Mouse (Mus musculus) midbrain, embryonic 14.5 days (tissue): ENCODE data around the gene E2f2. TPM values are rescaled to one million over a fixed set of nuclear protein-coding genes. Genes with fewer than 3 reads are reported as not detected.

Experiments used
- ATAC-seq: fragments of 200-750 bp; cut with Nextera tagmentation; 2 replicates; pipeline ENCODE4 v1.8.0; 2017; ENCODE audit warnings: moderate number of reproducible peaks, moderate library complexity; ENCODE audit not compliant: low FRiP score, low TSS enrichment
- DNase-seq: peaks from one replicate; pipeline ENCODE4 v3.0.0-alpha.2; 2015
- H3K27ac ChIP-seq: fragments of 300-500 bp; sonication (generic); replicated peaks from 2 replicates; pipeline ENCODE4 v1.5.1; 2014; ENCODE audit warnings: mild to moderate bottlenecking, low read depth, low read length, moderate library complexity
- H3K27me3 ChIP-seq: fragments of 300-500 bp; sonication (generic); 2 replicates; pipeline ENCODE4 v1.6.1; 2014; ENCODE audit warnings: low read length, control low read depth, mixed read lengths; ENCODE audit not compliant: control insufficient read depth, insufficient read depth
- H3K36me3 ChIP-seq: fragments of 300-500 bp; sonication (generic); 2 replicates; pipeline ENCODE4 v1.6.1; 2014; ENCODE audit warnings: low read length, control low read depth; ENCODE audit not compliant: control insufficient read depth, insufficient read depth
- H3K4me1 ChIP-seq: fragments of 300-500 bp; sonication (generic); 2 replicates; pipeline ENCODE4 v1.6.1; 2014; ENCODE audit warnings: mild to moderate bottlenecking, antibody characterized with exemption, low read length, control low read depth; ENCODE audit not compliant: control insufficient read depth, insufficient read depth
- H3K4me2 ChIP-seq: fragments of 300-500 bp; sonication (generic); 2 replicates; pipeline ENCODE4 v1.6.1; 2014; ENCODE audit warnings: mild to moderate bottlenecking, low read length, moderate library complexity
- H3K4me3 ChIP-seq: fragments of 300-500 bp; sonication (generic); replicated peaks from 2 replicates; pipeline ENCODE4 v1.5.1; 2014; ENCODE audit warnings: low read depth, low read length
- H3K9ac ChIP-seq: fragments of 300-500 bp; sonication (generic); replicated peaks from 2 replicates; pipeline ENCODE4 v1.6.1; 2014; ENCODE audit warnings: mild to moderate bottlenecking, low read length, moderate library complexity
- H3K9me3 ChIP-seq: fragments of 300-500 bp; sonication (generic); 2 replicates; pipeline ENCODE4 v1.6.1; 2016; ENCODE audit warnings: low read length, control low read depth, mixed read lengths; ENCODE audit not compliant: control insufficient read depth
- WGBS: fragments of 180-500 bp; shearing (Covaris S2); extraction: QIAGEN DNeasy Blood & Tissue Kit; methylation state at CpG from one replicate; pipeline ENCODE4 v1.1.7; 2014; 5-methylcytosine and 5-hydroxymethylcytosine counted together
- polyA plus RNA-seq: library from polyadenylated mRNA; unstranded; fragments of >200 nt; fragmentation: Nextera tagmentation; extraction: Ambion mirVana; gene quantifications from 2 replicates; pipeline ENCODE4 v1.2.1, GENCODE M21; 2014

E2f2 gene
- 1.2 and 1.7 TPM in 2 replicates for polyA plus RNA-seq

- no peak within 1 kb of the TSS for H3K27ac ChIP-seq
- H3K36me3 ChIP-seq = no peaks in the 10 kb centered on the region
- H3K4me1 ChIP-seq = peaks cover 14% of the 10 kb centered on the region; the same call in 1 of the 2 replicates
- under 1% methylated on average over 35 of the region's 35 CpGs for WGBS
- peak within 1 kb of the TSS; percentile 57 for H3K4me3 ChIP-seq
- peak within 1 kb of the TSS; percentile 100 for H3K4me2 ChIP-seq
- H3K9ac ChIP-seq = peak within 1 kb of the TSS; percentile 41; the same call in 1 of the 2 replicates
- H3K9me3 ChIP-seq = no peaks in the 10 kb centered on the region
- ATAC-seq (peak; percentile 60), DNase-seq (peak; percentile 91)
- no peaks in the 10 kb centered on the region for H3K27me3 ChIP-seq
Measured at GRCm38 (mm10) chr4:136172011-136172541, at the start of gene E2f2. TSS of gene E2f2 (plus strand) at chr4:136172394.

- Histone ChIP-seq H3K4me2 (no peak overlapping the region), H3K4me1 (no peaks in the 10 kb centered on the region), H3K4me3 (no peak overlapping the region), H3K36me3 (no peaks in the 10 kb centered on the region), H3K9me3 (no peaks in the 10 kb centered on the region), H3K9ac (no peak overlapping the region), H3K27ac (no peak overlapping the region), H3K27me3 (no peaks in the 10 kb centered on the region)
- no peak for DNase-seq
- WGBS = 78% methylated on average over 8 of the region's 8 CpGs
- no peak for ATAC-seq
Measured at GRCm38 (mm10) chr4:136123111-136123791, 48.9 kb upstream of the E2f2 start.

GRCm38 (mm10) chr4:136123792-136124161, 48.4 kb upstream of the E2f2 start:
- DNase-seq (no peak), ATAC-seq (no peak)
- H3K27ac ChIP-seq = no peak overlapping the region
- no peaks in the 10 kb centered on the region for H3K27me3 ChIP-seq
- no peak overlapping the region for H3K4me2 ChIP-seq
- H3K4me1 ChIP-seq = no peaks in the 10 kb centered on the region
- WGBS = 86% methylated on average over 3 of the region's 3 CpGs
- H3K9ac ChIP-seq = no peak overlapping the region
- H3K36me3 ChIP-seq = no peaks in the 10 kb centered on the region
- no peak overlapping the region for H3K4me3 ChIP-seq
- no peaks in the 10 kb centered on the region for H3K9me3 ChIP-seq

GRCm38 (mm10) chr4:136124581-136124980, 47.6 kb upstream of the E2f2 start:
- DNase-seq (no peak), ATAC-seq (no peak)
- no peaks in the 10 kb centered on the region for H3K36me3 ChIP-seq
- no peak overlapping the region for H3K27ac ChIP-seq
- no peak overlapping the region for H3K4me2 ChIP-seq
- no peak overlapping the region for H3K4me3 ChIP-seq
- no peak overlapping the region for H3K9ac ChIP-seq
- H3K9me3 ChIP-seq = no peaks in the 10 kb centered on the region
- H3K27me3 ChIP-seq = no peaks in the 10 kb centered on the region
- H3K4me1 ChIP-seq = no peaks in the 10 kb centered on the region
- 95% methylated on average over 4 of the region's 4 CpGs for WGBS

- H3K36me3 ChIP-seq = no peaks in the 10 kb centered on the region
- H3K27ac ChIP-seq = no peak overlapping the region
- H3K9me3 ChIP-seq = no peaks in the 10 kb centered on the region
- WGBS = 92% methylated on average over 11 of the region's 11 CpGs
- no peak for DNase-seq
- no peaks in the 10 kb centered on the region for H3K27me3 ChIP-seq
- H3K4me3 ChIP-seq = no peak overlapping the region
- no peak for ATAC-seq
- no peaks in the 10 kb centered on the region for H3K4me1 ChIP-seq
- H3K9ac ChIP-seq = no peak overlapping the region
- no peak overlapping the region for H3K4me2 ChIP-seq
Measured at GRCm38 (mm10) chr4:136125458-136125857, 46.7 kb upstream of the E2f2 start.

GRCm38 (mm10) chr4:136126019-136126418, 46.2 kb upstream of the E2f2 start:
- DNase-seq (no peak), ATAC-seq (no peak)
- no peaks in the 10 kb centered on the region for H3K36me3 ChIP-seq
- H3K27me3 ChIP-seq = no peaks in the 10 kb centered on the region
- no peak overlapping the region for H3K4me3 ChIP-seq
- H3K27ac ChIP-seq = no peak overlapping the region
- H3K9me3 ChIP-seq = no peaks in the 10 kb centered on the region
- no peak overlapping the region for H3K4me2 ChIP-seq
- 82% methylated on average over 5 of the region's 5 CpGs for WGBS
- H3K4me1 ChIP-seq = no peaks in the 10 kb centered on the region
- no peak overlapping the region for H3K9ac ChIP-seq

GRCm38 (mm10) chr4:136127670-136128069, 44.5 kb upstream of the E2f2 start:
- Histone ChIP-seq H3K27ac (no peak overlapping the region), H3K9me3 (no peaks in the 10 kb centered on the region), H3K36me3 (no peaks in the 10 kb centered on the region), H3K4me3 (no peak overlapping the region), H3K27me3 (no peaks in the 10 kb centered on the region), H3K4me1 (no peaks in the 10 kb centered on the region), H3K4me2 (no peak overlapping the region), H3K9ac (no peak overlapping the region)
- ATAC-seq (no peak), DNase-seq (no peak)
- 74% methylated on average over 13 of the region's 13 CpGs for WGBS

GRCm38 (mm10) chr4:136129842-136130241, 42.4 kb upstream of the E2f2 start:
- 87% methylated on average over 1 of the region's 1 CpGs for WGBS
- no peak for DNase-seq
- H3K27ac ChIP-seq = no peak overlapping the region
- no peaks in the 10 kb centered on the region for H3K36me3 ChIP-seq
- H3K9ac ChIP-seq = no peak overlapping the region
- H3K27me3 ChIP-seq = no peaks in the 10 kb centered on the region
- peaks cover 14% of the 10 kb centered on the region for H3K4me1 ChIP-seq
- no peak overlapping the region for H3K4me3 ChIP-seq
- no peak overlapping the region for H3K4me2 ChIP-seq
- no peak for ATAC-seq
- no peaks in the 10 kb centered on the region for H3K9me3 ChIP-seq

GRCm38 (mm10) chr4:136133801-136134200, 38.4 kb upstream of the E2f2 start:
- H3K9ac ChIP-seq = peak overlapping the region; percentile 70; the same call in 1 of the 2 replicates
- no peaks in the 10 kb centered on the region for H3K27me3 ChIP-seq
- WGBS = 8% methylated on average over 9 of the region's 9 CpGs
- peak overlapping the region; percentile 75 for H3K4me2 ChIP-seq
- H3K9me3 ChIP-seq = no peaks in the 10 kb centered on the region
- ATAC-seq (no peak), DNase-seq (no peak)
- H3K4me1 ChIP-seq = peaks cover 27% of the 10 kb centered on the region
- H3K36me3 ChIP-seq = no peaks in the 10 kb centered on the region
- H3K4me3 ChIP-seq = no peak overlapping the region; the same call in none of the 2 replicates
- H3K27ac ChIP-seq = peak overlapping the region; percentile 93
